Mouse (Mus musculus) liver, adult 10 weeks (tissue): ENCODE data around the gene Cd1d1. TPM values are rescaled to one million over a fixed set of nuclear protein-coding genes. Genes with fewer than 3 reads are reported as not detected.

ENCODE experiments used
- polyA plus RNA-seq: library from polyadenylated mRNA; stranded (reverse); fragments of 350-450 nt; fragmentation: Illumina TruSeq; extraction: RNeasy Lipid Tissue Mini Kit (QIAGEN cat#74804); gene quantifications from one replicate; pipeline ENCODE4 v1.2.3, GENCODE M21; 2014; ENCODE audit warnings: low read depth, low replicate concordance

Cd1d1 gene
- polyA plus RNA-seq: 671 TPM

DNA sequence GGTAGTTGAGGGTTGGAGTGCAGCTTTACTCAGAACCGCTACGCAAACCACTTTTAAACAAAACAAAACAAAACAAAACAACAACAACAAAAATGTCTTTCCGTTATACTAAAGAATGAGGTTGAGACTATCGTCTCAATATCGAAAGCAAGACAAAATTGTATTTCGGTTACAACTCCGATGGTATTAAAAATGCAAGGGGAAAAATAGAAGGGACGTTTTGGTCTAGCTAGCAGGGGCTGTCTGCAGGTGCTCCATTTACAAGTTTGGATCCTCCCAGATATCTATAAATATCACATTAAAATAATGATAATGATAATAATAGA lies at the start of gene Cd1d1:
Cd1d1 (minus strand) TSS at position 27 of the 326 bp plus-strand sequence.

Other genes starting within 250 kb of the Cd1d1 start
- 0.13 TPM for gene Dclk2, start 78.6 kb downstream of the Cd1d1 start, polyA plus RNA-seq
- 0.19 TPM for gene Kirrel, start 175.3 kb upstream of the Cd1d1 start, polyA plus RNA-seq